Mouse (Mus musculus): ENCODE data around the gene Aipl1. TPM values are rescaled to one million over a fixed set of nuclear protein-coding genes. Genes with fewer than 3 reads are reported as not detected.

Gene Aipl1
- polyA plus RNA-seq, 1 experiment: 0.21 TPM

GRCm38 (mm10) chr11:72055176-72055575, 17.9 kb upstream of the Aipl1 start:
- H3K79me3 ChIP-seq (ENCODE audit: low read depth): no peaks in the 10 kb centered on the region
- H3K36me3 ChIP-seq (ENCODE audit: control insufficient read depth, insufficient read depth): no peaks in the 10 kb centered on the region
- TF ChIP-seq MYOG (IDR thresholded peaks at IDR 0.05; ENCODE audit: control insufficient read depth, extremely low read depth, insufficient read length): no peak
- no peak for TF ChIP-seq CEBPB (IDR thresholded peaks at IDR 0.05; ENCODE audit: low read depth)
- TF ChIP-seq FOSL1 (IDR thresholded peaks at IDR 0.05; ENCODE audit: insufficient read depth, low read length, poor library complexity, severe bottlenecking): no peak
- no peak for TF ChIP-seq MAX (IDR thresholded peaks at IDR 0.05)
- TF ChIP-seq USF1 (IDR thresholded peaks at IDR 0.05; ENCODE audit: low read depth): no peak
- no peak for TF ChIP-seq CTCF (IDR thresholded peaks at IDR 0.05; ENCODE audit: control insufficient read depth, insufficient read depth, insufficient read length)
- no peak for TF ChIP-seq MYOD1 (IDR thresholded peaks at IDR 0.05; ENCODE audit: control insufficient read depth, insufficient read length, low read depth)
- H3K4me3 ChIP-seq (ENCODE audit: insufficient read depth, poor library complexity, severe bottlenecking): no peak overlapping the region
- H3K79me2 ChIP-seq (ENCODE audit: control insufficient read depth, insufficient read depth): no peaks in the 10 kb centered on the region
- peaks cover 7% of the 10 kb centered on the region for H3K27me3 ChIP-seq (ENCODE audit: control insufficient read depth, insufficient read depth, insufficient read length)
- H3ac ChIP-seq (ENCODE audit: control insufficient read depth, insufficient read length, low read depth): no peak overlapping the region

GRCm38 (mm10) chr11:72052636-72053035, 15.3 kb upstream of the Aipl1 start:
- Histone ChIP-seq H3ac (ENCODE audit: control insufficient read depth, insufficient read length, low read depth) (no peak overlapping the region), H3K27me3 (ENCODE audit: control insufficient read depth, insufficient read depth, insufficient read length) (no peaks in the 10 kb centered on the region), H3K79me3 (ENCODE audit: low read depth) (no peaks in the 10 kb centered on the region), H3K4me3 (ENCODE audit: insufficient read depth, poor library complexity, severe bottlenecking) (no peak overlapping the region), H3K36me3 (ENCODE audit: control insufficient read depth, insufficient read depth) (no peaks in the 10 kb centered on the region), H3K79me2 (ENCODE audit: control insufficient read depth, insufficient read depth) (no peaks in the 10 kb centered on the region)
- TF ChIP-seq CTCF (IDR thresholded peaks at IDR 0.05; ENCODE audit: control insufficient read depth, insufficient read depth, insufficient read length): peak; percentile 81
- no peak for TF ChIP-seq CEBPB (IDR thresholded peaks at IDR 0.05; ENCODE audit: low read depth)

- Histone ChIP-seq H3K27me3 (ENCODE audit: control insufficient read depth, insufficient read depth, insufficient read length) (no peaks in the 10 kb centered on the region), H3K79me2 (ENCODE audit: control insufficient read depth, insufficient read depth) (no peaks in the 10 kb centered on the region), H3K79me3 (ENCODE audit: low read depth) (no peaks in the 10 kb centered on the region), H3K36me3 (ENCODE audit: control insufficient read depth, insufficient read depth) (peaks cover 1% of the 10 kb centered on the region), H3K4me3 (ENCODE audit: insufficient read depth, poor library complexity, severe bottlenecking) (no peak overlapping the region), H3ac (ENCODE audit: control insufficient read depth, insufficient read length, low read depth) (no peak overlapping the region)
- TF ChIP-seq FOSL1 (IDR thresholded peaks at IDR 0.05; ENCODE audit: insufficient read depth, low read length, poor library complexity, severe bottlenecking) (no peak), MAX (IDR thresholded peaks at IDR 0.05) (no peak), CTCF (IDR thresholded peaks at IDR 0.05; ENCODE audit: control insufficient read depth, insufficient read depth, insufficient read length) (no peak), CEBPB (IDR thresholded peaks at IDR 0.05; ENCODE audit: low read depth) (no peak), MYOG (IDR thresholded peaks at IDR 0.05; ENCODE audit: control insufficient read depth, extremely low read depth, insufficient read length) (no peak), MYOD1 (IDR thresholded peaks at IDR 0.05; ENCODE audit: control insufficient read depth, insufficient read length, low read depth) (no peak), USF1 (IDR thresholded peaks at IDR 0.05; ENCODE audit: low read depth) (no peak)
Measured at GRCm38 (mm10) chr11:72052221-72052620, 14.9 kb upstream of the Aipl1 start.

- H3K79me3 ChIP-seq (ENCODE audit: low read depth): no peaks in the 10 kb centered on the region
- H3K36me3 ChIP-seq (ENCODE audit: control insufficient read depth, insufficient read depth): peaks cover 12% of the 10 kb centered on the region
- TF ChIP-seq USF1 (IDR thresholded peaks at IDR 0.05; ENCODE audit: low read depth): no peak
- no peak for TF ChIP-seq CTCF (IDR thresholded peaks at IDR 0.05; ENCODE audit: control insufficient read depth, insufficient read depth, insufficient read length)
- no peak for TF ChIP-seq MYOD1 (IDR thresholded peaks at IDR 0.05; ENCODE audit: control insufficient read depth, insufficient read length, low read depth)
- TF ChIP-seq CEBPB (IDR thresholded peaks at IDR 0.05; ENCODE audit: low read depth): no peak
- no peak for TF ChIP-seq MYOG (IDR thresholded peaks at IDR 0.05; ENCODE audit: control insufficient read depth, extremely low read depth, insufficient read length)
- no peak for TF ChIP-seq MAX (IDR thresholded peaks at IDR 0.05)
- TF ChIP-seq FOSL1 (IDR thresholded peaks at IDR 0.05; ENCODE audit: insufficient read depth, low read length, poor library complexity, severe bottlenecking): no peak
- no peaks in the 10 kb centered on the region for H3K27me3 ChIP-seq (ENCODE audit: control insufficient read depth, insufficient read depth, insufficient read length)
- no peak overlapping the region for H3ac ChIP-seq (ENCODE audit: control insufficient read depth, insufficient read length, low read depth)
- H3K79me2 ChIP-seq (ENCODE audit: control insufficient read depth, insufficient read depth): no peaks in the 10 kb centered on the region
- H3K4me3 ChIP-seq (ENCODE audit: insufficient read depth, poor library complexity, severe bottlenecking): no peak overlapping the region
Measured at GRCm38 (mm10) chr11:72050895-72051858, 13.9 kb upstream of the Aipl1 start.

- H3K27me3 ChIP-seq (ENCODE audit: control insufficient read depth, insufficient read depth, insufficient read length): no peaks in the 10 kb centered on the region
Measured at GRCm38 (mm10) chr11:72050168-72050894, 13.0 kb upstream of the Aipl1 start.

More at GRCm38 (mm10) chr11:72050168-72050894, 13.0 kb upstream of the Aipl1 start:
- peaks cover 4% of the 10 kb centered on the region for H3K79me3 ChIP-seq (ENCODE audit: low read depth)
- H3K4me3 ChIP-seq (ENCODE audit: insufficient read depth, poor library complexity, severe bottlenecking): no peak overlapping the region
- H3ac ChIP-seq (ENCODE audit: control insufficient read depth, insufficient read length, low read depth): no peak overlapping the region
- H3K36me3 ChIP-seq (ENCODE audit: control insufficient read depth, insufficient read depth): peaks cover 20% of the 10 kb centered on the region
- peaks cover 2% of the 10 kb centered on the region for H3K79me2 ChIP-seq (ENCODE audit: control insufficient read depth, insufficient read depth)
- no peak for TF ChIP-seq MYOG (IDR thresholded peaks at IDR 0.05; ENCODE audit: control insufficient read depth, extremely low read depth, insufficient read length)
- no peak for TF ChIP-seq MYOD1 (IDR thresholded peaks at IDR 0.05; ENCODE audit: control insufficient read depth, insufficient read length, low read depth)
- TF ChIP-seq MAX (IDR thresholded peaks at IDR 0.05): no peak
- no peak for TF ChIP-seq CEBPB (IDR thresholded peaks at IDR 0.05; ENCODE audit: low read depth)
- TF ChIP-seq USF1 (IDR thresholded peaks at IDR 0.05; ENCODE audit: low read depth): no peak
- TF ChIP-seq FOSL1 (IDR thresholded peaks at IDR 0.05; ENCODE audit: insufficient read depth, low read length, poor library complexity, severe bottlenecking): no peak
- no peak for TF ChIP-seq CTCF (IDR thresholded peaks at IDR 0.05; ENCODE audit: control insufficient read depth, insufficient read depth, insufficient read length)
